Mouse (Mus musculus) MEL (cell line): Measurements from ENCODE around the gene Tmem234. TPM values are rescaled to one million over a fixed set of nuclear protein-coding genes. Genes with fewer than 3 reads are reported as not detected.

ENCODE experiments used
- DNase-seq: peaks from one replicate; pipeline ENCODE4 v3.0.0; 2011; ENCODE audit warnings: low read depth, low spot score
- H3K27ac ChIP-seq: 2 replicates; pipeline ENCODE4 v1.5.1; 2012; ENCODE audit warnings: low read depth, mild to moderate bottlenecking, control low read depth, low read length, moderate library complexity; ENCODE audit not compliant: control insufficient read depth
- H3K27me3 ChIP-seq, 2 experiments: fragments of 150-350 bp in 1 of 2; sonication (generic) in 1 of 2; 2 replicates each; pipeline ENCODE4 v1.6.1; 2012; ENCODE audit warnings: low read length in 2 of 2, mild to moderate bottlenecking in 2 of 2, improper control_type of control experiment in 1 of 2, moderate library complexity in 1 of 2; ENCODE audit not compliant: insufficient read depth in 2 of 2, control insufficient read depth in 1 of 2
- H3K36me3 ChIP-seq, 2 experiments: 2 replicates each; pipeline ENCODE4 v1.6.1; 2012 to 2014; ENCODE audit warnings: low read length in 2 of 2, improper control_type of control experiment in 1 of 2, inconsistent platforms in 1 of 2, mild to moderate bottlenecking in 1 of 2; ENCODE audit not compliant: insufficient read depth in 2 of 2, control insufficient read depth in 1 of 2
- H3K4me1 ChIP-seq, 2 experiments: fragments of 150-350 bp in 1 of 2; sonication (generic) in 1 of 2; 2 replicates each; pipeline ENCODE4 v1.6.1; 2012; ENCODE audit warnings: low read length in 2 of 2, improper control_type of control experiment in 1 of 2, mild to moderate bottlenecking in 1 of 2; ENCODE audit not compliant: insufficient read depth in 2 of 2, control insufficient read depth in 1 of 2
- H3K4me3 ChIP-seq, 2 experiments: fragments of 150-350 bp in 1 of 2; sonication (generic) in 1 of 2; 2 replicates each; pipeline ENCODE4 v1.5.1; 2012; ENCODE audit warnings: low read depth in 2 of 2, low read length in 2 of 2, mild to moderate bottlenecking in 2 of 2, moderate library complexity in 2 of 2, control low read depth in 1 of 2, improper control_type of control experiment in 1 of 2; ENCODE audit not compliant: control insufficient read depth in 1 of 2, insufficient read depth in 1 of 2
- H3K79me2 ChIP-seq: 2 replicates; pipeline ENCODE4 v1.6.1; 2012; ENCODE audit warnings: mild to moderate bottlenecking, low read length, moderate library complexity; ENCODE audit not compliant: control insufficient read depth, poor library complexity, insufficient read depth
- H3K9ac ChIP-seq: 2 replicates; pipeline ENCODE4 v1.6.1; 2012; ENCODE audit warnings: low read depth, mild to moderate bottlenecking, control low read depth, low read length, moderate library complexity; ENCODE audit not compliant: control insufficient read depth, poor library complexity, severe bottlenecking
- H3K9me3 ChIP-seq: fragments of 150-350 bp; sonication (generic); replicated peaks from 2 replicates; pipeline ENCODE4 v1.6.1; 2012; ENCODE audit warnings: mild to moderate bottlenecking, low read length, improper control_type of control experiment, moderate library complexity; ENCODE audit not compliant: insufficient read depth
- BHLHE40 ChIP-seq: IDR thresholded peaks from 2 replicates; pipeline ENCODE4 v1.6.1; 2012; ENCODE audit warnings: low read depth, mild to moderate bottlenecking, inconsistent platforms, low read length, improper control_type of control experiment, borderline replicate concordance
- CHD2 ChIP-seq: IDR thresholded peaks from 2 replicates; pipeline ENCODE4 v1.6.1; 2011; ENCODE audit warnings: low read length, improper control_type of control experiment
- E2F4 ChIP-seq: IDR thresholded peaks from 2 replicates; pipeline ENCODE4 v1.6.1; 2011; ENCODE audit warnings: low read depth, low read length, improper control_type of control experiment, borderline replicate concordance
- ELF1 ChIP-seq: IDR thresholded peaks from 2 replicates; pipeline ENCODE4 v1.6.1; 2014; ENCODE audit warnings: low read depth, mild to moderate bottlenecking, inconsistent platforms, low read length, improper control_type of control experiment, moderate library complexity
- GATA1 ChIP-seq: IDR thresholded peaks from 2 replicates; pipeline ENCODE4 v1.6.1; 2011; ENCODE audit warnings: low read depth, low read length, improper control_type of control experiment
- MAX ChIP-seq: IDR thresholded peaks from 2 replicates; pipeline ENCODE4 v1.6.1; 2011; ENCODE audit warnings: low read length, improper control_type of control experiment
- MAZ ChIP-seq: IDR thresholded peaks from 2 replicates; pipeline ENCODE4 v1.6.1; 2012; ENCODE audit warnings: low read depth, mild to moderate bottlenecking, inconsistent platforms, low read length, improper control_type of control experiment
- MXI1 ChIP-seq: IDR thresholded peaks from 2 replicates; pipeline ENCODE4 v1.6.1; 2011; ENCODE audit warnings: mild to moderate bottlenecking, low read depth, low read length, improper control_type of control experiment
- MYC ChIP-seq: IDR thresholded peaks from 2 replicates; pipeline ENCODE4 v1.6.1; 2011; ENCODE audit warnings: low read depth, mild to moderate bottlenecking, low read length, improper control_type of control experiment, moderate library complexity
- NRF1 ChIP-seq: IDR thresholded peaks from 2 replicates; pipeline ENCODE4 v1.6.1; 2014; ENCODE audit warnings: low read depth, mild to moderate bottlenecking, inconsistent platforms, low read length, improper control_type of control experiment, moderate library complexity; ENCODE audit not compliant: poor library complexity, insufficient read depth, severe bottlenecking
- POLR2AphosphoS2 ChIP-seq: IDR thresholded peaks from 2 replicates; pipeline ENCODE4 v1.6.1; 2011; ENCODE audit warnings: low read length, improper control_type of control experiment
- RAD21 ChIP-seq: IDR thresholded peaks from 2 replicates; pipeline ENCODE4 v1.6.1; 2011; ENCODE audit warnings: mild to moderate bottlenecking, low read depth, low read length, improper control_type of control experiment
- TBP ChIP-seq: IDR thresholded peaks from 2 replicates; pipeline ENCODE4 v1.8.0; 2011; ENCODE audit warnings: low read depth, low read length, improper control_type of control experiment
- USF2 ChIP-seq, 2 experiments: IDR thresholded peaks; 2 replicates each; pipeline ENCODE4 v1.6.1; 2011 to 2012; ENCODE audit warnings: improper control_type of control experiment in 2 of 2, low read length in 2 of 2, borderline replicate concordance in 1 of 2, inconsistent platforms in 1 of 2, low read depth in 1 of 2, mild to moderate bottlenecking in 1 of 2; ENCODE audit not compliant: insufficient read depth in 1 of 2
- ZNF384 ChIP-seq: IDR thresholded peaks from 2 replicates; pipeline ENCODE4 v1.6.1; 2012; ENCODE audit warnings: low read depth, mild to moderate bottlenecking, inconsistent platforms, low read length, improper control_type of control experiment
- polyA plus RNA-seq, 2 experiments: library from polyadenylated mRNA; stranded (reverse) in 1 of 2; unstranded in 1 of 2; fragments of >175 nt in 1 of 2; fragments of >200 nt in 1 of 2; gene quantifications; 2 replicates each; pipeline versions ENCODE4 v1.2.1 to v1.2.4; 2012; ENCODE audit warnings: low replicate concordance in 2 of 2, low read depth in 1 of 2; ENCODE audit not compliant: insufficient read length in 2 of 2, insufficient read depth in 1 of 2, missing spikeins in 1 of 2
- total RNA-seq: library from RNA; depleted of rRNA; stranded (reverse); fragments of 300-350 nt; gene quantifications from 2 replicates; pipeline ENCODE4 v1.2.3, GENCODE M21; 2012

Gene Tmem234
- total and polyA plus RNA-seq, 3 experiments: 148 to 220 TPM; not detected in 1

GRCm38 (mm10) chr4:129573093-129573370 is 27.4 kb upstream of the Tmem234 start:
- Histone ChIP-seq H3K4me3 (no peak overlapping the region), H3K36me3 (peaks cover 0 to 6% of the 10 kb centered on the region in 2 experiments; a peak in 2 of 4 replicates), H3K79me2 (no peaks in the 10 kb centered on the region), H3K9ac (no peak overlapping the region), H3K9me3 (no peaks in the 10 kb centered on the region), H3K4me1 (peaks cover 0 to 12% of the 10 kb centered on the region in 2 experiments; a peak in 3 of 4 replicates), H3K27ac (no peak overlapping the region), H3K27me3 (no peaks in the 10 kb centered on the region; a peak in 1 of 4 replicates)
- TF ChIP-seq E2F4: no peak
- TF ChIP-seq MXI1: no peak
- TF ChIP-seq GATA1: no peak
- no peak for TF ChIP-seq RAD21
- no peak for TF ChIP-seq POLR2AphosphoS2
- no peak for TF ChIP-seq MYC
- TF ChIP-seq BHLHE40: no peak
- TF ChIP-seq CHD2: no peak
- no peak for TF ChIP-seq USF2 (IDR thresholded peaks at IDR 0.05; ENCODE audit: borderline replicate concordance in 1 of 2, insufficient read depth in 1 of 2, low read depth in 1 of 2, low read length in 2 of 2)
- TF ChIP-seq MAX: no peak
- TF ChIP-seq ZNF384: no peak
- no peak for TF ChIP-seq ELF1
- DNase-seq: no peak

- Histone ChIP-seq H3K4me3 (no peak within 1 kb of the TSS), H3K27me3 (no peaks in the 10 kb centered on the region; a peak in 1 of 4 replicates), H3K9ac (no peak within 1 kb of the TSS), H3K36me3 (peaks cover 0 to 6% of the 10 kb centered on the region in 2 experiments; a peak in 2 of 4 replicates), H3K79me2 (no peaks in the 10 kb centered on the region), H3K9me3 (no peaks in the 10 kb centered on the region), H3K27ac (no peak within 1 kb of the TSS), H3K4me1 (peaks cover 0 to 15% of the 10 kb centered on the region in 2 experiments; a peak in 3 of 4 replicates)
- TF ChIP-seq NRF1 (no peak), TBP (no peak), MAZ (no peak)
- DNase-seq: no peak
These were observed 27.0 kb upstream of the Tmem234 start, which contains the start of gene Lck for GRCm38 (mm10) chr4:129573430-129573829. TSS of gene Lck (minus strand) at chr4:129573641.
